Mouse (Mus musculus): ENCODE measurements around the gene Actbl2. TPM values are rescaled to one million over a fixed set of nuclear protein-coding genes. Genes with fewer than 3 reads are reported as not detected.

Actbl2 gene
- polyA plus RNA-seq, 1 experiment, result 0.05 TPM

DNA sequence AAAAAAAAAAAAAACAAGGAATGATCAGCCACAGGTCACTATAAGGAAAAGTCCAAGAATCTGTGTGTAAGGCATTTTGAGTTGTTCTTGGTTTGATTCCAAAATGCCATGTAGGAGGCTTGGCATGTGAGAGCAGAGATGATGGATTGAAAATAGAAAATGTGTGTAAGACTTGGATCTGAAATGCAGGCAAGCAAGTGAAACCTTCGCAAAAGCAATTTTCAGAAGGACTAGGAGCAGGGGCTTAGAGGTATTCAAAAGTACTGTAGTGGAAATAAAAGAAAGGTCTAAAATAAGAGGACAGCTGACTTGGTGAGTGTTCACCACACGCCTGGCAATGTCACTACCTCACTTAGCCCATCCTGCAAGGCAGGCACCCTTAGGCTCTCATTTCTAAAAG lies 49.4 kb downstream of the Actbl2 start:
- no peaks in the 10 kb centered on the region for H3K36me3 ChIP-seq (ENCODE audit: control insufficient read depth, insufficient read depth, low read length)
- H3K4me3 ChIP-seq (ENCODE audit: control insufficient read depth, low read depth, low read length), result no peak overlapping the region
- H3K4me1 ChIP-seq (ENCODE audit: control insufficient read depth, insufficient read depth, low read length), result no peaks in the 10 kb centered on the region
- H3K27me3 ChIP-seq (ENCODE audit: control insufficient read depth, insufficient read depth, low read length), result no peaks in the 10 kb centered on the region
- no peak for TF ChIP-seq CTCF (IDR thresholded peaks at IDR 0.05; ENCODE audit: control insufficient read depth, insufficient read depth, insufficient replicate concordance, low read depth, low read length)
- TF ChIP-seq POLR2A (IDR thresholded peaks at IDR 0.05; ENCODE audit: control insufficient read depth, low read depth, low read length), result no peak
- no peak overlapping the region for H3K27ac ChIP-seq (ENCODE audit: control insufficient read depth, insufficient read depth, low read depth, low read length)

DNA sequence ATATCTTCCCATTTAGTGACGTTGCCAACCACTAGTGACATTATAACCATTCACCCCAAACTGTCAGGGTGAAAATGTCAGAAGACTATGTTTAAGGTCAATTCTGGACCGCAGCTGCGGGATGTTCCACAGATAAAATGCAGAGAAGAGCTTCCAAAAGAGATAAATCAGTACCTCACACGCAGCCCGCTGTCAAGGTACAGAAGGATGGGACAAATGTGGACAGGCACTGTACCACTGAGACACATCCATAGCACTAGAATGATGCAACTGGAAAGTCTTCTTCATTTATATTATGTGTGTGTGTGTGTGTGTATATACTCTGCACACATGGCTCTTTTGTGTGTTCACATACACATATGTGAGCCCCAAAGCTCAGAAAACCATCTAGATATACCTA lies 49.9 kb downstream of the Actbl2 start:
- no peaks in the 10 kb centered on the region for H3K27me3 ChIP-seq (ENCODE audit: control insufficient read depth, insufficient read depth, low read length)
- TF ChIP-seq CTCF (IDR thresholded peaks at IDR 0.05; ENCODE audit: control insufficient read depth, insufficient read depth, insufficient replicate concordance, low read depth, low read length) (no peak), POLR2A (IDR thresholded peaks at IDR 0.05; ENCODE audit: control insufficient read depth, low read depth, low read length) (no peak)
- H3K27ac ChIP-seq (ENCODE audit: control insufficient read depth, insufficient read depth, low read depth, low read length), result no peak overlapping the region
- H3K36me3 ChIP-seq (ENCODE audit: control insufficient read depth, insufficient read depth, low read length), result no peaks in the 10 kb centered on the region
- no peaks in the 10 kb centered on the region for H3K4me1 ChIP-seq (ENCODE audit: control insufficient read depth, insufficient read depth, low read length)
- H3K4me3 ChIP-seq (ENCODE audit: control insufficient read depth, low read depth, low read length), result no peak overlapping the region

Other genes with a start within 250 kb of the Actbl2 start
- 24.0 and 29.9 TPM in 2 replicates for gene Gpbp1, start 235.1 kb downstream of the Actbl2 start, polyA plus RNA-seq (2012; rRNA removed)

Data from testis, adult 2 months (tissue).